Mouse (Mus musculus): ENCODE measurements around the gene Fry. TPM values are rescaled to one million over a fixed set of nuclear protein-coding genes. Genes with fewer than 3 reads are reported as not detected.

Gene Fry
- polyA plus RNA-seq, 1 experiment from 2014 or later, result 8.6 TPM

- Histone ChIP-seq H3K36me3 (0 out of 2 replicates have a peak, but pooled peaks cover 8% of the 10 kb centered on the region), H3K9ac (no peak overlapping the region), H3K4me2 (no peak overlapping the region), H3K27ac (no peak overlapping the region), H3K4me3 (replicated peaks) (no peak overlapping the region), H3K9me3 (no peaks in the 10 kb centered on the region), H3K27me3 (replicated peaks) (no peaks in the 10 kb centered on the region), H3K4me1 (no peaks in the 10 kb centered on the region)
- WGBS, result 86% methylated on average over 4 of the region's 4 CpGs
- no peak for ATAC-seq (ENCODE audit: insufficient read depth, low FRiP score, low read depth)
Measured at GRCm38 (mm10) chr5:150453490-150453889, 335.0 kb downstream of the Fry start.

DNA sequence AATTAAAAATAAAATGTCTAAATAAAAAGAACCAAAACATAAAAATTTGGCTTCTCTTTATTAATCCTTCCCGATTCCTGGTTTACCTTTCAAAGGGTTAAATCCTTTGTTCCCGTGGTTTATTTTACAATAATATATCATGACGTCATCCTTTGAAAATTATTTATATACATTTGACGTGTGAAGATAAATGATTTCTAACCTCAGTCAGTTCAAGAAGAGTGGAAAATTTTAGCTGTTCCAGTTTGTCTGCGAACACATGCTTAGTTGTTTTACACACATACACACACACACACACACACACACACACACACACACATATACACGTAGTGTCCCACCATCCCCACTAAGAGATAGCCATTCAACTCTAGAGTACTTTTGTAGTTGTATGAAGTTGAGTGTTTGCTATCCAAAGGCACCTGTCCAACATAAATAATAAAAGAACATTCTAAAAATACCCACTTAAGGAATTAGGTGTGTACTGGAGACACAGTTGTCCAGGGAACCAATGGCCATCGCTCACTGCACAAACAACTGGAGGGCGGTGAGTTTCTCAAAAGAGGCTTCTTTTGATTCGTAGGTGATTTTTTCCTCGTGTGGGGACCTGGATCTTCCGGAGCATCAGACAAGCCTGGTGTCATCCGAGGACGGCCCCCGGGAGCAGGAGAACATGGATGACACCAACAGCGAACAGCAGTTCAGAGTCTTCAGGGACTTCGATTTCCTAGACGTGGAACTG lies 338.9 kb downstream of the Fry start:
- H3K4me3 ChIP-seq (replicated peaks), result peak overlapping the region; percentile 2; the same call in 1 of the 2 replicates
- no peak for ATAC-seq (ENCODE audit: insufficient read depth, low FRiP score, low read depth)
- no peaks in the 10 kb centered on the region for H3K27me3 ChIP-seq (replicated peaks)
- WGBS, result 63% methylated on average over 17 of the region's 17 CpGs
- H3K4me2 ChIP-seq, result peak overlapping the region; percentile 22
- 0 out of 2 replicates have a peak, but pooled peaks cover 5% of the 10 kb centered on the region for H3K36me3 ChIP-seq
- peak overlapping the region; percentile 45; the same call in 1 of the 2 replicates for H3K27ac ChIP-seq
- H3K4me1 ChIP-seq, result no peaks in the 10 kb centered on the region
- H3K9me3 ChIP-seq, result no peaks in the 10 kb centered on the region
- no peak overlapping the region for H3K9ac ChIP-seq

DNA sequence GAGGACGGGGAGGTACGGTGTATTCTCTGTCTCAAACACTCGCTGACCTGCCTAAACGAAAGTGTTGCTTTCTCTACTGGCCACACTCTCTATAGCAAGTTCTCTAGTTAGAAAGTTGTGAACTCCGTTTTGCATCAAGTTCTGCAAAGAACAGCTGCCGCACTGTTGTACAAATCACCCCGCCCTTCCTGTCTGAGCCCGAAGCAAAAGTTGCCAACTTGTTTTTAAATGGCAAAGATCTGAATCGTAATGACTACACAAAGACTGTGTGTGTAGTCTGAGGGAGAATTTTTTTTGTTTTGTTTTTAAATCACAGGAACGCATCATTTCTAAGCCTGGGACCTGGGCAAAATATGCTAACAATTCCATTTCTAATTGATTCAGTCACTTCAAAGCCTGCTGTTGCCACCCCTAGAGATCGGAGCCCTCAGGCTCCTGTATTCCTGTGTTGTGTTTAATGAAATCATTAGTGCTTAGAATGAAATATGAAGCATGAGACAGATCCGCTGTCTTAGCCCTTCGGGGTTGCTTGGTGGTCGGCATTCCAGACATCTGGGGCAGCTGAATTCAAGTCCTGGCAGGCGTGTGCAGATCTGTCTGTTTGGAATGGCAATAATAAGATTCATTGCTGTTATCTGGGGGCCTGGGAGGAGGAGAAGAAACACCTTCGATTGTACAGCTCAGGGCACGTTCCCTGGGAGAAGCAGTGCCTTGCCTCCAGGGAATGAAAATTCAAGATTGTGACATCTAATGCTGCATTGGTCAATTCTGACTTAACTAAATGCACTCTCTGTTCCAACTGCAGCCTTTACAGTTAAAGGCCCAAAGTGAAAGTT lies 339.7 kb downstream of the Fry start:
- H3K9me3 ChIP-seq, result no peaks in the 10 kb centered on the region
- no peak for ATAC-seq (ENCODE audit: insufficient read depth, low FRiP score, low read depth)
- no peak overlapping the region for H3K9ac ChIP-seq
- WGBS, result 39% methylated on average over 17 of the region's 17 CpGs
- peak overlapping the region; percentile 22 for H3K4me2 ChIP-seq
- H3K4me1 ChIP-seq, result no peaks in the 10 kb centered on the region
- peak overlapping the region; percentile 2; the same call in 1 of the 2 replicates for H3K4me3 ChIP-seq (replicated peaks)
- H3K27ac ChIP-seq, result peak overlapping the region; percentile 45; the same call in 1 of the 2 replicates
- no peaks in the 10 kb centered on the region for H3K27me3 ChIP-seq (replicated peaks)
- H3K36me3 ChIP-seq, result 0 out of 2 replicates have a peak, but pooled peaks cover 3% of the 10 kb centered on the region

DNA sequence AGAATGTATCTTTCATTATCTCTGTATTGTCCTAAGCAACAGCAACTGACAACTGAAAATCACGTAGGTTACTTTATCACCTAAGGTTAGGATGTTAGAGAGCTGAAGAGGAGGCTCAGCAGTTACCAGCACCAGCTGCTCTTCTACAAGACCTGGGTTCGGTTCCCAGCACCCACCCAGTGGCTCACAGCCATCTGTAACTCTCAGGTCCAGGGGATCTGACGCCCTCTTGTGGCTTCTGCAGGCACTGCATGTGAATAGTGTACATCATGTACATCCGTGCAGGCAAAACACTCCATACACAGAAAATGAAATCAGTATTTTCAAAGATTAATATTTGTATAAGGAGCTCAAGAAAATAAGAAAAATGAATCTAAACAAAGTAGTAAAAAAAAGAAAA lies 341.4 kb downstream of the Fry start:
- no peak overlapping the region for H3K9ac ChIP-seq
- H3K27ac ChIP-seq, result no peak overlapping the region
- H3K4me1 ChIP-seq, result no peaks in the 10 kb centered on the region
- no peaks in the 10 kb centered on the region for H3K36me3 ChIP-seq
- H3K4me2 ChIP-seq, result no peak overlapping the region
- no peak for ATAC-seq (ENCODE audit: insufficient read depth, low FRiP score, low read depth)
- H3K9me3 ChIP-seq, result no peaks in the 10 kb centered on the region
- H3K4me3 ChIP-seq (replicated peaks), result no peak overlapping the region
- WGBS, result 81% methylated on average over 4 of the region's 4 CpGs
- no peaks in the 10 kb centered on the region for H3K27me3 ChIP-seq (replicated peaks)

DNA sequence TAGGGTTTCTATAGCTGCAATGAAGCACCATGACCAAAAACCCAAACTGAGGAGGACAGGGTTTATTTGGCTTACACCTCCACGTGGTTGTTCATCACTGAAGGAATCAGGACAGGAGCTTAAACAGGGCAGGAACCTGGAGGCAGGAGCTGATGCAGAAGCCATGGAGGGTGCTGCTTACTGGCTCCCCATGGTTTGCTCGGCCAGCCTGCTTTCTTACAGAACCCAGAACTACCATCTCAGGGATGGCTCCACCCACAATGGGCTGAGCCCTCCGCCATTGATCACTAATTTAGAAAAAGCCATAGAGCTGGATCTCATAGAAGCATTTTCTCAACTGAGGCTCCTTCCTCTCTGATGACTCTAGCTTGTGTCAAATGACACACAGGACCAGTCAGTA lies 346.3 kb downstream of the Fry start:
- H3K4me2 ChIP-seq, result no peak overlapping the region
- 61% methylated on average over 3 of the region's 3 CpGs for WGBS
- H3K27ac ChIP-seq, result no peak overlapping the region
- H3K4me3 ChIP-seq (replicated peaks), result no peak overlapping the region
- no peaks in the 10 kb centered on the region for H3K9me3 ChIP-seq
- 0 out of 2 replicates have a peak, but pooled peaks cover 4% of the 10 kb centered on the region for H3K4me1 ChIP-seq
- no peaks in the 10 kb centered on the region for H3K36me3 ChIP-seq
- no peak for ATAC-seq (ENCODE audit: insufficient read depth, low FRiP score, low read depth)
- no peaks in the 10 kb centered on the region for H3K27me3 ChIP-seq (replicated peaks)
- no peak overlapping the region for H3K9ac ChIP-seq

- Histone ChIP-seq H3K36me3 (no peaks in the 10 kb centered on the region), H3K27me3 (replicated peaks) (no peaks in the 10 kb centered on the region), H3K4me3 (replicated peaks) (no peak overlapping the region), H3K9ac (no peak overlapping the region), H3K27ac (no peak overlapping the region; the same call in 1 of the 2 replicates), H3K4me1 (0 out of 2 replicates have a peak, but pooled peaks cover 4% of the 10 kb centered on the region), H3K4me2 (no peak overlapping the region), H3K9me3 (no peaks in the 10 kb centered on the region)
- WGBS, result 53% methylated on average over 6 of the region's 6 CpGs
- no peak for ATAC-seq (ENCODE audit: insufficient read depth, low FRiP score, low read depth)
Measured at GRCm38 (mm10) chr5:150465218-150465617, 346.8 kb downstream of the Fry start.

DNA sequence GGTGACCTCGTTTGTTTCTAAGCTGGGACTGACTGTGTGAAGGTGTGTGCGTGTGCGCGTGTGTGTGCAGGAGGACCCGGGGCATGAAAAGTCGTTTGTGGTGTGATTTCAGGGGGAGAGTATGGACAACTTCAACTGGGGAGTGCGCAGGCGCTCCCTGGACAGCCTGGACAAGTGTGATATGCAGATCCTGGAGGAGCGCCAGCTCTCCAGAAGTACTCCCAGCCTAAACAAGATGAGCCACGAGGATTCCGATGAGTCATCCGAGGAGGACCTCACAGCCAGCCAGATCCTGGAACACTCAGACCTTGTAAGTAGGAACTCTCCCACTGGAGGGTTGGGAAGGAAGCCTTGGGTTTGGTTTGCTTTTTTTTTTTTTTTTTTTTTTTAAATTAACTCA lies 347.7 kb downstream of the Fry start:
- peak overlapping the region; percentile 12; the same call in 1 of the 2 replicates for H3K27ac ChIP-seq
- no peak overlapping the region for H3K9ac ChIP-seq
- no peaks in the 10 kb centered on the region for H3K36me3 ChIP-seq
- no peaks in the 10 kb centered on the region for H3K9me3 ChIP-seq
- no peak overlapping the region for H3K4me3 ChIP-seq (replicated peaks)
- WGBS, result 43% methylated on average over 12 of the region's 12 CpGs
- no peaks in the 10 kb centered on the region for H3K27me3 ChIP-seq (replicated peaks)
- 0 out of 2 replicates have a peak, but pooled peaks cover 4% of the 10 kb centered on the region for H3K4me1 ChIP-seq
- peak; percentile 90 for ATAC-seq (ENCODE audit: insufficient read depth, low FRiP score, low read depth)
- H3K4me2 ChIP-seq, result peak overlapping the region; percentile 11; the same call in 1 of the 2 replicates

DNA sequence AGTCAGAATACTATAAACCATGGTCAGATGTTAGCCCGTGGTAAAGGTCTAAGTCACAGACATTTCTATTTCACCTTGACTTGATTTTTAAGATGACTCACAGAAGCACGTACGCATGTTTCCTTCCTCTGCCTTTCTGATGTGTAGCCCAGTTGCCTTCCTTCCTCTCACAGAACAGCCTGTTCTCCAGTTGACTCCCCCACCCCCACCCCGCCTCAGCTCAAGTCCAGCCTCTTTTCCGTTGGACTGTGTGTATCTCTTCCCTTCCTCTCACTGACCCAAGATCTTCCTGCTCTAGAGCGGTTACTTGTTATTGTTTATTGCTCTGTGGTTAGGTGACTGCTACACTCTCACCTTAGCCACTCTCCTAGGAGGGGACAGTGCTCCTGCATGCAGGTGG lies 350.0 kb downstream of the Fry start:
- no peak overlapping the region for H3K4me2 ChIP-seq
- 0 out of 2 replicates have a peak, but pooled peaks cover 4% of the 10 kb centered on the region for H3K4me1 ChIP-seq
- H3K36me3 ChIP-seq, result no peaks in the 10 kb centered on the region
- H3K4me3 ChIP-seq (replicated peaks), result no peak overlapping the region
- H3K9ac ChIP-seq, result no peak overlapping the region
- no peaks in the 10 kb centered on the region for H3K9me3 ChIP-seq
- H3K27ac ChIP-seq, result no peak overlapping the region
- H3K27me3 ChIP-seq (replicated peaks), result no peaks in the 10 kb centered on the region
- WGBS, result 59% methylated on average over 6 of the region's 6 CpGs
- ATAC-seq (ENCODE audit: insufficient read depth, low FRiP score, low read depth), result no peak

DNA sequence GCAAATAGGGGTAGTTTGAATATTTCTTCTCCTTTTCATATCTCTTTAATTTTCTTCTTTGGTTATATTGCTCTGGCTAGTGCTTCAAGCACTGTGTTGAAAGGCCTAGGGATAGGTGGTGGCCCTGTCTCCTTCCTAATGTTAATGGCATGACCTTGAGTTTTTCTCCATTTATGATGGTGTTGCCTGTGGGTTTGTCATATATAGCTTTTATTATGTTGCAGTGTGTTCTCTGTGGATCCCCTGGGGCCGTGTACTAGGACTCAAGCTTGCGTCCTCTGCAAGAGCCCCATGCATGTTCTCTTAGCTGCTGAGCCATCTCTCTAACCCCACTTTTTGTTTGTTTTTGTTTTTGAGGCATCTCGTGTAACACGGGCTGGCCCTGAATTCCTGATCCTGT lies 358.9 kb downstream of the Fry start:
- ATAC-seq (ENCODE audit: insufficient read depth, low FRiP score, low read depth), result no peak
- no peaks in the 10 kb centered on the region for H3K9me3 ChIP-seq
- no peaks in the 10 kb centered on the region for H3K36me3 ChIP-seq
- no peaks in the 10 kb centered on the region for H3K4me1 ChIP-seq
- H3K27me3 ChIP-seq (replicated peaks), result no peaks in the 10 kb centered on the region
- H3K4me3 ChIP-seq (replicated peaks), result no peak overlapping the region
- no peak overlapping the region for H3K4me2 ChIP-seq
- 68% methylated on average over 4 of the region's 4 CpGs for WGBS
- no peak overlapping the region for H3K27ac ChIP-seq
- H3K9ac ChIP-seq, result no peak overlapping the region

DNA sequence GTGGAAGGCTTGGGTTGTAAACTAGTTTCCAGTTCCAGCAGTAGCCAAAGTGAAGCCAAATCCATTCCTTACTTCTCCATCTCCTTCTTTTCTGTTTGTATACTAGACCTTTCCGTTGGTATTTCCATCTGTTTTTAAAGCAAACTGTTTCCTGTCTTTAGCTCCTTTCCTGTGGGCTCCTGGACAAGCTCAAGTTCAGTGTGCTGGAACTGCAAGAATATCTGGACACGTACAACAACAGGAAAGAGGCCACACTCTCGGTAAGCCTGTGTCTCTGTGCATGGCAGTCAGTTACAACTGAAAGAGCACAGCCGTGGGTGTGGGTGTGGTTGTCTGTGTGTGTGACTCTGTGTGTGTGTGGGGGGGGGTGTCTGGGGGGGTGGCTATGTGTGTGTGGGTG lies 360.2 kb downstream of the Fry start:
- no peak for ATAC-seq (ENCODE audit: insufficient read depth, low FRiP score, low read depth)
- Histone ChIP-seq H3K4me2 (no peak overlapping the region), H3K4me3 (replicated peaks) (no peak overlapping the region), H3K4me1 (no peaks in the 10 kb centered on the region), H3K9me3 (no peaks in the 10 kb centered on the region), H3K27ac (no peak overlapping the region), H3K36me3 (no peaks in the 10 kb centered on the region), H3K27me3 (replicated peaks) (no peaks in the 10 kb centered on the region), H3K9ac (no peak overlapping the region)
- WGBS, result 43% methylated on average over 4 of the region's 4 CpGs

GRCm38 (mm10) chr5:150485198-150485597 lies 366.8 kb downstream of the Fry start:
- no peak for ATAC-seq (ENCODE audit: insufficient read depth, low FRiP score, low read depth)
- Histone ChIP-seq H3K4me2 (no peak overlapping the region), H3K4me1 (no peaks in the 10 kb centered on the region), H3K9ac (no peak overlapping the region), H3K9me3 (no peaks in the 10 kb centered on the region), H3K27ac (no peak overlapping the region), H3K36me3 (no peaks in the 10 kb centered on the region), H3K4me3 (replicated peaks) (no peak overlapping the region), H3K27me3 (replicated peaks) (no peaks in the 10 kb centered on the region)
- 67% methylated on average over 3 of the region's 3 CpGs for WGBS

DNA sequence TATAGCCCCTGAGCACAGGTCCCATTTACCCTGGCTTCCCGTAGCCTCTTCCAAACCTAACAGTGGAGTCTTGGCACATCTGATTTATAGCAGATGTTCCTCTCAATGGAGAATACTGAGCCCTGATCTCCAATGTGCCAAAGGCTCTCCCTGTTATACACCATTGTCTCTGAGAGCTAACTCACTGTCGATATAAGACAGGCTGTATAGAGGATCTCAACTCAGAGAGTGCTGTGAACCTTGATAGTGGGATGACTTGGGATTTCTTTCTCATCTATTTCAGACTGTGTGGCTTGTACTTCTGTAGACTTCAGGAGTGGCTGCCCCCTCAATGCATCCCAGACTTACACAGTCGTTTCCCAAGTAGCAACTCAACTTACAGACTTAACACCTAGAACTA lies 371.8 kb downstream of the Fry start:
- no peak overlapping the region for H3K27ac ChIP-seq
- H3K9me3 ChIP-seq, result no peaks in the 10 kb centered on the region
- no peaks in the 10 kb centered on the region for H3K36me3 ChIP-seq
- H3K9ac ChIP-seq, result no peak overlapping the region
- no peak overlapping the region for H3K4me3 ChIP-seq (replicated peaks)
- ATAC-seq (ENCODE audit: insufficient read depth, low FRiP score, low read depth), result no peak
- 65% methylated on average over 3 of the region's 3 CpGs for WGBS
- no peaks in the 10 kb centered on the region for H3K4me1 ChIP-seq
- no peak overlapping the region for H3K4me2 ChIP-seq
- no peaks in the 10 kb centered on the region for H3K27me3 ChIP-seq (replicated peaks)

All from stomach, embryonic 15.5 days (tissue).